Mouse (Mus musculus): Measurements from ENCODE around the gene Prss29. TPM values are rescaled to one million over a fixed set of nuclear protein-coding genes. Genes with fewer than 3 reads are reported as not detected.

Gene Prss29
- not detected for polyA plus RNA-seq (2015; fragmentation: Illumina TruSeq; extraction: RNeasy Lipid Tissue Mini Kit (QIAGEN cat#74804); ENCODE audit: insufficient read depth, low read depth, low replicate concordance)

DNA sequence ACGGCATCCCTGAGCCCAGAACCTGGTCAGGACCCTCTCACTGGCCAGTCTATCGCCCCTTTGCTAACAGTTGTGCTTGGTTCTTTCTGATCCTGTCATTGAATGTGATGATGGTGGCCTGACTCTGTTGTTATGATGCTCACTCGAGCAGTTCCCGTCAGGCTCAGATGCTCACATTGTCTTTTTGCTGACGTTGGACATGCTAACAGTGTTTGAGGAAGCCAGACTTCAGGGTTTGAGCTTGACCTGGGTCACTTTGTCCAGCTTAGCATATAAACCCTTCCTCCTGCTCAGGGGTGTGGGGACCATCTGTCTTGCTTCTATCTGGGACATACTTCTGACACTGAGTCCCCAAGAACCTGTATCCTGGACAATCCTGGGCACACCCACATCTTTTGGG is at the start of gene Prss29:
Gene Prss29 (plus strand): TSS at position 301 of the 400 bp plus-strand sequence.

GRCm38 (mm10) chr17:25274571-25275346 is 43.7 kb upstream of the Prss29 start, which contains the start of gene Ube2i:
Ube2i (minus strand) TSS chr17:25274622.

GRCm38 (mm10) chr17:25298094-25298493 is 20.4 kb upstream of the Prss29 start, which contains the start of gene Prss34:
Prss34 (plus strand) TSS chr17:25298394.

DNA sequence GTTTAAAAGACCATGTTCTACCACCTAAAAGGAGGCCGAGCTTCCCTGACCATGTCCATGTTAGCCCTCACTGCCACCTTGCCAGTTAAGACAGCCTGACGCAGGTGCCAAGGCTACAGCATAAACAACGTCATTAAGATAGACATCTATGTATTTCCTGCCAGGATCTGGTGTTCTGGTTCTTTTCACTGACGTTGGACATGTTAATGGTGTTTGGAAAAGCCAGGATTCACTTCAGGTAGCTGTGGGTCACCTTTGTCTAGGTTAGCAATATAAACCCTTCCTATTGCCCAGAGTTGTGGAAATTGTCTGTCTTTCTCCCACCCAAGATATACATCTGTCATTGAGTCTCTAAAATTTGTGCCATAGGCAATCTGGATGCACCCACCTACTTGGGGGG is 10.1 kb upstream of the Prss29 start, which contains the start of gene Prss28:
Gene Prss28 (plus strand): TSS at position 301 of the 400 bp plus-strand sequence.

DNA sequence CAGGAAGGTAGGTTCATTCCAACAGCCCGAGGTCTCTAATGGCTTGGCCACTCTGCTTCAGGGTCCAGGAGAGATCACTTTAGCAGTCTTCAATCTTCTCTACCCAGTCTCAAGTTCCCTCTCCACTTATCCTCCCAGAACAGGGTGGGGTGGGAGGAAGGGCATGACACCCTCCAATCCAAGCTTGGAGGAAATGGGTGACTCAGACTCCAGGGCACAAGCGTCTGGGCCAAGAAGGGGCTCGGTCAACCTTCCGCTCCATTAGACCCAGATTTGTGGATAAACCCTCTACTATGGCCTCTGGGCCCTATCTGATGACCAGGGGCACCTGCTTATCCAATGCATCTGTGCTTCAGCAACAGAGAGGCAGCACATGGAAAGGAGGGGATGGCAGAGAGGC is 27.0 kb downstream of the Prss29 start, which contains the start of gene Tpsab1:
Gene Tpsab1 (minus strand): TSS at position 101 of the 400 bp plus-strand sequence.

GRCm38 (mm10) chr17:25366005-25366404 is 47.6 kb downstream of the Prss29 start, which contains the start of gene Tpsb2:
Tpsb2 (plus strand) TSS chr17:25366305.

GRCm38 (mm10) chr17:25368973-25369372 is 50.5 kb downstream of the Prss29 start, which contains the start of gene Tpsg1:
Tpsg1 (plus strand) TSS chr17:25369273.

Other genes with a start within 250 kb of the Prss29 start
- 28.7 TPM for gene Tmem204, start 235.1 kb upstream of the Prss29 start, polyA plus RNA-seq (2015; fragmentation: Illumina TruSeq; extraction: RNeasy Lipid Tissue Mini Kit (QIAGEN cat#74804); ENCODE audit: insufficient read depth, low read depth, low replicate concordance)
- 14.3 TPM for gene Telo2, start 202.7 kb upstream of the Prss29 start, polyA plus RNA-seq (2015; fragmentation: Illumina TruSeq; extraction: RNeasy Lipid Tissue Mini Kit (QIAGEN cat#74804); ENCODE audit: insufficient read depth, low read depth, low replicate concordance)
- gene Ptx4, start 197.9 kb upstream of the Prss29 start, polyA plus RNA-seq (2015; fragmentation: Illumina TruSeq; extraction: RNeasy Lipid Tissue Mini Kit (QIAGEN cat#74804); ENCODE audit: insufficient read depth, low read depth, low replicate concordance), result not detected
- gene Clcn7, start 185.3 kb upstream of the Prss29 start, polyA plus RNA-seq (2015; fragmentation: Illumina TruSeq; extraction: RNeasy Lipid Tissue Mini Kit (QIAGEN cat#74804); ENCODE audit: insufficient read depth, low read depth, low replicate concordance), result 7.1 TPM
- gene Ccdc154, start 156.2 kb upstream of the Prss29 start, polyA plus RNA-seq (2015; fragmentation: Illumina TruSeq; extraction: RNeasy Lipid Tissue Mini Kit (QIAGEN cat#74804); ENCODE audit: insufficient read depth, low read depth, low replicate concordance), result not detected
- not detected for gene Gm38655, start 143.2 kb upstream of the Prss29 start, polyA plus RNA-seq (2015; fragmentation: Illumina TruSeq; extraction: RNeasy Lipid Tissue Mini Kit (QIAGEN cat#74804); ENCODE audit: insufficient read depth, low read depth, low replicate concordance)
- gene BC003965, start 134.1 kb upstream of the Prss29 start, polyA plus RNA-seq (2015; fragmentation: Illumina TruSeq; extraction: RNeasy Lipid Tissue Mini Kit (QIAGEN cat#74804); ENCODE audit: insufficient read depth, low read depth, low replicate concordance), result 4.7 TPM
- gene Unkl, start 130.3 kb upstream of the Prss29 start, polyA plus RNA-seq (2015; fragmentation: Illumina TruSeq; extraction: RNeasy Lipid Tissue Mini Kit (QIAGEN cat#74804); ENCODE audit: insufficient read depth, low read depth, low replicate concordance), result 4.3 TPM
- gene Gnptg, start 78.5 kb upstream of the Prss29 start, polyA plus RNA-seq (2015; fragmentation: Illumina TruSeq; extraction: RNeasy Lipid Tissue Mini Kit (QIAGEN cat#74804); ENCODE audit: insufficient read depth, low read depth, low replicate concordance), result 19.9 TPM
- gene Tsr3, start 78.5 kb upstream of the Prss29 start, polyA plus RNA-seq (2015; fragmentation: Illumina TruSeq; extraction: RNeasy Lipid Tissue Mini Kit (QIAGEN cat#74804); ENCODE audit: insufficient read depth, low read depth, low replicate concordance), result 11.4 TPM
- 14.6 TPM for gene Baiap3, start 62.3 kb upstream of the Prss29 start, polyA plus RNA-seq (2015; fragmentation: Illumina TruSeq; extraction: RNeasy Lipid Tissue Mini Kit (QIAGEN cat#74804); ENCODE audit: insufficient read depth, low read depth, low replicate concordance)
- 38.2 TPM for gene Ube2i, start 44.0 kb upstream of the Prss29 start, polyA plus RNA-seq (2015; fragmentation: Illumina TruSeq; extraction: RNeasy Lipid Tissue Mini Kit (QIAGEN cat#74804); ENCODE audit: insufficient read depth, low read depth, low replicate concordance)
- gene Prss34, start 20.3 kb upstream of the Prss29 start, polyA plus RNA-seq (2015; fragmentation: Illumina TruSeq; extraction: RNeasy Lipid Tissue Mini Kit (QIAGEN cat#74804); ENCODE audit: insufficient read depth, low read depth, low replicate concordance), result not detected
- gene Prss28, start 10.0 kb upstream of the Prss29 start, polyA plus RNA-seq (2015; fragmentation: Illumina TruSeq; extraction: RNeasy Lipid Tissue Mini Kit (QIAGEN cat#74804); ENCODE audit: insufficient read depth, low read depth, low replicate concordance), result not detected
- not detected for gene Tpsab1, start 26.9 kb downstream of the Prss29 start, polyA plus RNA-seq (2015; fragmentation: Illumina TruSeq; extraction: RNeasy Lipid Tissue Mini Kit (QIAGEN cat#74804); ENCODE audit: insufficient read depth, low read depth, low replicate concordance)
- gene Tpsb2, start 47.7 kb downstream of the Prss29 start, polyA plus RNA-seq (2015; fragmentation: Illumina TruSeq; extraction: RNeasy Lipid Tissue Mini Kit (QIAGEN cat#74804); ENCODE audit: insufficient read depth, low read depth, low replicate concordance), result 0.96 TPM
- not detected for gene Tpsg1, start 50.6 kb downstream of the Prss29 start, polyA plus RNA-seq (2015; fragmentation: Illumina TruSeq; extraction: RNeasy Lipid Tissue Mini Kit (QIAGEN cat#74804); ENCODE audit: insufficient read depth, low read depth, low replicate concordance)
- 0.79 TPM for gene Cacna1h, start 115.1 kb downstream of the Prss29 start, polyA plus RNA-seq (2015; fragmentation: Illumina TruSeq; extraction: RNeasy Lipid Tissue Mini Kit (QIAGEN cat#74804); ENCODE audit: insufficient read depth, low read depth, low replicate concordance)
- gene Tekt4, start 136.0 kb downstream of the Prss29 start, polyA plus RNA-seq (2015; fragmentation: Illumina TruSeq; extraction: RNeasy Lipid Tissue Mini Kit (QIAGEN cat#74804); ENCODE audit: insufficient read depth, low read depth, low replicate concordance), result not detected
- not detected for gene Sstr5, start 178.6 kb downstream of the Prss29 start, polyA plus RNA-seq (2015; fragmentation: Illumina TruSeq; extraction: RNeasy Lipid Tissue Mini Kit (QIAGEN cat#74804); ENCODE audit: insufficient read depth, low read depth, low replicate concordance)